Mouse (Mus musculus) ES-E14 (cell line): ENCODE data around the gene Atp1a1. TPM values are rescaled to one million over a fixed set of nuclear protein-coding genes. Genes with fewer than 3 reads are reported as not detected.

ENCODE experiments used
- DNase-seq: peaks from one replicate; pipeline ENCODE4 v3.0.0-alpha.2; 2013; ENCODE audit warnings: low read depth, low spot score
- H3K27ac ChIP-seq: 2 replicates; pipeline ENCODE4 v1.5.1; 2012; ENCODE audit warnings: low read depth, mild to moderate bottlenecking, low read length, moderate library complexity, mixed read lengths; ENCODE audit not compliant: poor library complexity, insufficient read depth, severe bottlenecking
- H3K36me3 ChIP-seq: 2 replicates; pipeline ENCODE4 v1.6.1; 2012; ENCODE audit warnings: mild to moderate bottlenecking, low read length, moderate library complexity, mixed read lengths; ENCODE audit not compliant: control insufficient read depth, poor library complexity, insufficient read depth, severe bottlenecking
- H3K4me1 ChIP-seq, 2 experiments: fragments of 150-350 bp in 1 of 2; sonication (generic) in 1 of 2; 2 replicates each; pipeline ENCODE4 v1.6.1; 2012; ENCODE audit warnings: low read length in 2 of 2, mild to moderate bottlenecking in 1 of 2, mixed read lengths in 1 of 2; ENCODE audit not compliant: control insufficient read depth in 2 of 2, insufficient read depth in 2 of 2, poor library complexity in 1 of 2
- H3K4me3 ChIP-seq, 2 experiments: fragments of 150-350 bp in 1 of 2; sonication (generic) in 1 of 2; 2 replicates each; pipeline ENCODE4 v1.5.1; 2012; ENCODE audit warnings: low read length in 2 of 2, low read depth in 1 of 2, mild to moderate bottlenecking in 1 of 2, mixed read lengths in 1 of 2; ENCODE audit not compliant: insufficient read depth in 1 of 2, poor library complexity in 1 of 2, severe bottlenecking in 1 of 2
- H3K9ac ChIP-seq: 2 replicates; pipeline ENCODE4 v1.6.1; 2012; ENCODE audit warnings: low read depth, mild to moderate bottlenecking, low read length, mixed read lengths; ENCODE audit not compliant: poor library complexity, insufficient read depth, severe bottlenecking
- H3K9me3 ChIP-seq: fragments of 150-350 bp; sonication (generic); 2 replicates; pipeline ENCODE4 v1.6.1; 2012; ENCODE audit warnings: low read depth, mild to moderate bottlenecking, low read length; ENCODE audit not compliant: control insufficient read depth, insufficient read depth
- CHD2 ChIP-seq: IDR thresholded peaks from 2 replicates; pipeline ENCODE4 v1.6.1; 2014; ENCODE audit warnings: mild to moderate bottlenecking, low read depth, low read length, inconsistent platforms
- HCFC1 ChIP-seq: IDR thresholded peaks from 2 replicates; pipeline ENCODE4 v1.6.1; 2012; ENCODE audit warnings: low read length, inconsistent platforms, borderline replicate concordance; ENCODE audit not compliant: insufficient read depth
- MAFK ChIP-seq: IDR thresholded peaks from 2 replicates; pipeline ENCODE4 v1.6.1; 2014; ENCODE audit warnings: mild to moderate bottlenecking, low read depth, low read length, inconsistent platforms; ENCODE audit not compliant: insufficient read depth
- ZC3H11A ChIP-seq: IDR thresholded peaks from 2 replicates; pipeline ENCODE4 v1.6.1; 2012; ENCODE audit warnings: low read depth, mild to moderate bottlenecking, inconsistent platforms, low read length, borderline replicate concordance
- ZNF384 ChIP-seq: IDR thresholded peaks from 2 replicates; pipeline ENCODE4 v1.6.1; 2012; ENCODE audit warnings: low read depth, low read length, inconsistent platforms
- in situ Hi-C, 2 experiments: fragments of 600-800 bp; cut with MboI; formaldehyde crosslinking; loops; one replicate each; pipeline ENCODE4 v1.15.1; 2025; ENCODE audit warnings: low sequenced_read_pairs in 2 of 2, inconsistent platforms in 1 of 2; ENCODE audit not compliant: unreplicated experiment in 2 of 2
- total RNA-seq: library from RNA; depleted of rRNA; stranded (reverse); fragments of 300-350 nt; gene quantifications from 2 replicates; pipeline ENCODE4 v1.2.3, GENCODE M21; 2012

The Atp1a1 gene
- total RNA-seq, 1 experiment = 485 TPM

DNA sequence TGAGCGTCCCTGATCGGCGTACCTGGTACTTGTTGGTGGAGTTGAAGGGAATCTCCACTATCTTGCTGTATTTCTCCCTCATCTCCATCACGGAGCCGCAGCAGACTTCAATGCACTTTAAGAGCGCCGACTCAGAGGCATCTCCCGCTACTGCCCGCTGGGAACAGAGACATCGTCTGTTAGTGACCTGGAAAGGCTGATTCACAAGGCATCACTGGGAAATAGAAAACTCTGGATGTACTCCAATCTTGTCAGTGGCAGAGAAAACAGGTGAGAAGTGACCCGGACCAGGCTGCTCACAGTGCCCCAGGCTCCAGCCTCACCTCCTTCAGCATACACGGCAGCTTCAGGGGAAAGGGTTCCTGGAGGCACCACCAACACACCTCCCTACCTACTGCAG is 17.7 kb downstream of the Atp1a1 start:
- Histone ChIP-seq H3K4me3 (no peak overlapping the region), H3K36me3 (peaks cover 84% of the 10 kb centered on the region), H3K27ac (no peak overlapping the region), H3K9me3 (no peaks in the 10 kb centered on the region), H3K9ac (no peak overlapping the region), H3K4me1 (no peaks in the 10 kb centered on the region)
- DNase-seq = no peak
- in situ Hi-C loops = loop anchor here in 1 of 2 experiments (25.0 kb wide), 2 partner anchors 624 to 1424 kb away; partner anchors contain the start of genes Gdap2, Ttf2 and Wdr3
- TF ChIP-seq ZC3H11A (no peak), HCFC1 (no peak), MAFK (no peak), CHD2 (no peak), ZNF384 (no peak)

GRCm38 (mm10) chr3:101578072-101578471 is 26.4 kb downstream of the Atp1a1 start:
- Histone ChIP-seq H3K27ac (no peak overlapping the region), H3K4me1 (peaks cover 0 to 4% of the 10 kb centered on the region in 2 experiments; a peak in 2 of 4 replicates), H3K9ac (no peak overlapping the region), H3K9me3 (no peaks in the 10 kb centered on the region), H3K4me3 (no peak overlapping the region), H3K36me3 (peaks cover 75% of the 10 kb centered on the region)
- TF ChIP-seq ZNF384 (no peak), MAFK (no peak), ZC3H11A (no peak)
- in situ Hi-C loops = loop anchor here in 1 of 2 experiments (25.0 kb wide), 2 partner anchors 616 to 1416 kb away; partner anchors contain the start of genes Gdap2, Ttf2 and Wdr3
- DNase-seq = no peak

DNA sequence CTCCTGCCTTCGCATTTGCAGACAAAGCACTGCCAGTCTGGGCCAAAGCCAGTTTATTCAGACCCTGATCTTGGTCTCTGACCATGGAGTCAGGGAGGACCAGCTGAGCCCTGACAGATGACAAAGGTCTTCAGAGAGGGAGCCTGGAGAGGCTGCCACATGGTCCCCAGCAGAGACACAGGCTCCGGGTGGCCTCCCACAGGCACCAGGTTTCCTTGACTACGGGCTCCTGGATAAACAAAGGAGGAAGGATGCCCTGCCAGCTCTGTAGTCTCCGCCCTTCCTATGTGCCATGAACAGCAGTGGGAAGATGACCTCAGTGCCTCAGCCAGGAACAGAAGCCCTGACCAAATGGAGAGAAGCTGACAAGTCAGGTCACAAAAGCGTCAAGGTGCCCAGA is 27.1 kb downstream of the Atp1a1 start:
- H3K27ac ChIP-seq = no peak overlapping the region
- no peaks in the 10 kb centered on the region for H3K9me3 ChIP-seq
- H3K9ac ChIP-seq = no peak overlapping the region
- TF ChIP-seq CHD2 (no peak), MAFK (no peak), ZC3H11A (no peak), ZNF384 (no peak), HCFC1 (no peak)
- DNase-seq = no peak
- no peak overlapping the region for H3K4me3 ChIP-seq
- H3K4me1 ChIP-seq = peaks cover 0 to 10% of the 10 kb centered on the region in 2 experiments; a peak in 2 of 4 replicates
- in situ Hi-C loops = loop anchor here in 1 of 2 experiments (25.0 kb wide), 2 partner anchors 615 to 1415 kb away; partner anchors contain the start of genes Gdap2, Ttf2 and Wdr3
- peaks cover 68% of the 10 kb centered on the region for H3K36me3 ChIP-seq

DNA sequence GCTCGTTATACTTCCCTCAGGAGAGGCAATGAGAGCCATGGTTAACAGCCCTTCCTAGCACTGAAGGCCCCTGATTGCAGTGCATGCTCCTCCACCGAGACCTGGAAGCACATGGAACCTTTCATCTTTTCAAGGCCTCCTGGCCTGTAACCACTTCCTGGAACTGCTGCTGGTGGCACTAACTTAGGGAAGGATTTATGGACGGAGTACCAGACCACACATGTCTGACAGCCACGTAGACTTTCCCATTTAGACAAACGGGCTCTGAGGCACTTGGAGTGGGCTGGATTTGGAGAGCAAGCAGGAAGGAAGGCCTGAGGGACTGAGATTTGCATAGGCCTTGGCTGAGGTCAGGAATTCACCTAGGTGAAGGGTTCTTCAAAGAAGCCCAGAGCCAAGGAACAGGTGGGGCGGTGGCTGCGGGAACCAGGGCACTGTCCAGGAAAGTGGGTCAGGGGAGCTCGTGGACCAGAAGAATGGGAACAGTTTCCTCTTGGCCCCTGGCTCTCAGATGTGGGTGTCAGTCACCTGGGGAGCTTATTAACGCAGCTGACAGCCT is 28.9 kb downstream of the Atp1a1 start:
- Histone ChIP-seq H3K36me3 (peaks cover 53% of the 10 kb centered on the region), H3K9me3 (no peaks in the 10 kb centered on the region), H3K9ac (no peak overlapping the region), H3K4me1 (peaks cover 4 to 22% of the 10 kb centered on the region in 2 experiments), H3K27ac (no peak overlapping the region), H3K4me3 (no peak overlapping the region)
- in situ Hi-C loops = loop anchor here in 1 of 2 experiments (25.0 kb wide), 2 partner anchors 613 to 1413 kb away; partner anchors contain the start of genes Gdap2, Ttf2 and Wdr3
- no peak for DNase-seq
- no peak for TF ChIP-seq CHD2
